Mouse (Mus musculus): Measurements from ENCODE around the gene Aox2.

Gene Aox2

GRCm38 (mm10) chr1:58348712-58349111, 70.6 kb downstream of the Aox2 start:
- 82% methylated on average over 6 of the region's 6 CpGs for WGBS

- 68% methylated on average over 4 of the region's 4 CpGs for WGBS
Measured at GRCm38 (mm10) chr1:58353238-58353893, 75.2 kb downstream of the Aox2 start.

GRCm38 (mm10) chr1:58358958-58359901, 81.1 kb downstream of the Aox2 start:
- WGBS = 66% methylated on average over 19 of the region's 19 CpGs

- WGBS = 74% methylated on average over 4 of the region's 4 CpGs
Measured at GRCm38 (mm10) chr1:58362296-58362695, 84.2 kb downstream of the Aox2 start.

GRCm38 (mm10) chr1:58364551-58364950, 86.4 kb downstream of the Aox2 start:
- 96% methylated on average over 12 of the region's 12 CpGs for WGBS

- 98% methylated on average over 3 of the region's 3 CpGs for WGBS
Measured at GRCm38 (mm10) chr1:58365829-58366228, 87.7 kb downstream of the Aox2 start.

- WGBS = 73% methylated on average over 12 of the region's 12 CpGs
Measured at GRCm38 (mm10) chr1:58366737-58367471, 88.8 kb downstream of the Aox2 start.

GRCm38 (mm10) chr1:58369716-58370115, 91.6 kb downstream of the Aox2 start:
- 78% methylated on average over 2 of the region's 2 CpGs for WGBS

GRCm38 (mm10) chr1:58374266-58374665, 96.1 kb downstream of the Aox2 start:
- WGBS = 95% methylated on average over 2 of the region's 2 CpGs

- WGBS = 86% methylated on average over 3 of the region's 3 CpGs
Measured at GRCm38 (mm10) chr1:58375574-58376147, 97.5 kb downstream of the Aox2 start.

GRCm38 (mm10) chr1:58382586-58383281, 104.6 kb downstream of the Aox2 start:
- 77% methylated on average over 5 of the region's 5 CpGs for WGBS

- 42% methylated on average over 19 of the region's 19 CpGs for WGBS
Measured at GRCm38 (mm10) chr1:58391421-58392267, 113.5 kb downstream of the Aox2 start.

GRCm38 (mm10) chr1:58392268-58392651, 114.1 kb downstream of the Aox2 start:
- under 1% methylated on average over 16 of the region's 16 CpGs for WGBS

- under 1% methylated on average over 61 of the region's 61 CpGs for WGBS
Measured at GRCm38 (mm10) chr1:58392652-58393283, 114.6 kb downstream of the Aox2 start, which contains the start of gene Bzw1. TSS of gene Bzw1 (plus strand) at chr1:58392898.

GRCm38 (mm10) chr1:58393284-58394195, 115.4 kb downstream of the Aox2 start:
- 1% methylated on average over 86 of the region's 90 CpGs for whole genome bisulfite sequencing

- WGBS = 90% methylated on average over 3 of the region's 3 CpGs
Measured at GRCm38 (mm10) chr1:58395341-58395740, 117.2 kb downstream of the Aox2 start.

GRCm38 (mm10) chr1:58396179-58396578, 118.1 kb downstream of the Aox2 start:
- WGBS = 100% methylated on average over 1 of the region's 1 CpGs

GRCm38 (mm10) chr1:58397731-58398130, 119.6 kb downstream of the Aox2 start:
- 73% methylated on average over 6 of the region's 6 CpGs for WGBS

- 86% methylated on average over 6 of the region's 6 CpGs for WGBS
Measured at GRCm38 (mm10) chr1:58401396-58401795, 123.3 kb downstream of the Aox2 start.
